Mouse (Mus musculus) urinary bladder, postnatal 14 days (tissue): ENCODE data around the gene Islr.

ENCODE experiments used
- DNase-seq: peaks from one replicate; pipeline ENCODE4 v3.0.0; 2021; ENCODE audit warnings: low spot score

Gene Islr

DNA sequence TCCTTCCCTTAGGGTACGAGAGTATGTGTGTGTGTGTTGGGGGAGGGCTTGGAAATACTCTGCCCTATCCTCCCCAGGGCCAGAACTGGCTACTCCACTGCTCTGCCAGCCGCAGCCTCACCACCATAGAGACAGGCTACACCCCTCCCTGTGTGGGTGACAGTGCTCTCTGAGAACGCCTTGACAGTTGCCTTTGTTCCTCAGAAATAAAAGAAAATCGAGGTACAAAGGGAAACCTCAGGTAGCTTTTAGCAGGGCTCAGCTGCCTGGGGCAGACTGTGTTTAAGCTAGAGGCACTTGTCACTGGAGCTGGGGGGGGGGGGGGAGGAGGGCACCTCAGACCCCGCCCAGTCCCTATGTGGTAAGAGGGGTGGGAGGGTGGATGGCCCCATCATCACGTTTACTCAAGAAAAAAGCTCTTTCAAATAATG is 91.8 kb downstream of the Islr start:
- no peak for DNase-seq

DNA sequence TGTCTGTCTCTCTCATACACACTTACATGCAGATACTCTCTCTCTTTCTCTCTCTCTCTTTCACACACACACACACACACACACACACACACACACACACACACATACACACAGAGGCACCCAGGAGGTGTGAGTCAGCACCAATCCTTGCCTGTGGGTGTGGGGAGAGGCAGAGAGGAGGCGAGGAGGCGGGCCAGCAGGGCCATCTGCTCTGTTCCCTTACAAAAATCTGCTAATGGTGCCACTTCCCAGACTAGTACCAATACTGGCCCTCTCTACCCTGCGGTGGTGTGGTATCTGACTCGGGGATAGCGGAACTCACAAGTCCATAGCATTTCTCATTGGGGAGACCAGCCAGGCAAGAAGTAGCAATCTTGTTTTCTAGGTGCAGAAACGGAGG is 92.7 kb downstream of the Islr start:
- peak; percentile 33 for DNase-seq

- no peak for DNase-seq
These were observed 93.3 kb downstream of the Islr start for GRCm38 (mm10) chr9:58110787-58111186.

- peak; percentile 34 for DNase-seq
These were observed 96.6 kb downstream of the Islr start for GRCm38 (mm10) chr9:58107494-58107893.
